Mouse (Mus musculus): ENCODE data around the gene Pmm2. TPM values are rescaled to one million over a fixed set of nuclear protein-coding genes. Genes with fewer than 3 reads are reported as not detected.

Pmm2 gene
- 95.1 TPM for polyA plus RNA-seq (2017; shearing (Covaris generic))

DNA sequence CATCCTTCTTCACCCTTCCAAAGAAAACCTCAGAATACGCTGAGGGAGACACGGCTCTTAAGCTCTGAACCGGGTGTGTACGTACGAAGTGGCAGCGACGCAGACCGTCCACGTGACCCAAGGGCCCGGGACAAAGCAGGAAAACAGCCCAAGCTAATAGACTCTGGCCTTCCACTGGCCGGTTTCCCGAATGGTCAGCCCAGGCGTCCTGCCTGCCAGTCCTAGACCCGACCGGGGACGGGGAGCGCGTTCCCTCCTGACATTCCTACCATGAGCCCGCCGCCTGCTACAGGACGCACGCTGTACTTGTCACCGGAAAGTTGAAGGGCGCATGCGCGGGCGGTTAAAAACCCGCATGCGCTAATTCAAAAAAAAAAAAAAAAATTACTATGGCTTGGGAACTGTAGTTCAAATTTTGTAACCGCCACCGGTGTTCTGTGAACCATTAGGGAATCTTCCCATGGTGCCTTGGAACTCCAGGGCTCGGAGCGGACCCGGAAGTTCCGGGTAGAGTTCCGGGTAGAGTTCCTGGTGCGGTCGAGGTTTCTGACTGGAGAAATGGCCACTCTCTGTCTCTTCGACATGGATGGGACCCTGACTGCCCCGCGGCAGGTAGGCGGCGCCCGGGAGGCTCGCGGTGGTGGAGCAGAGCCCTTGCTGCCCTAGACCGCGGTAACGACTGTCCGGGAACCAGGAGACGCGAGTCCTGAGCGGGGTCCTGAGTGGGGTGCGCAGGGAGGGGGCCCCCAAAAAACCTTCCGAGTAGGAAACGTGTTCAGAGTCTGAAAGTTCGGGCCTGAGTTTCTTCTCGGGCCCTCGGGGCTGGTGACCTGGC lies at the start of gene Pmm2, which contains the start of gene Tmem186:
Gene Pmm2, plus strand, starts transcription at position 458 of the 835 bp plus-strand sequence.
Gene Tmem186, minus strand, starts transcription at position 496 of the 835 bp plus-strand sequence.

DNA sequence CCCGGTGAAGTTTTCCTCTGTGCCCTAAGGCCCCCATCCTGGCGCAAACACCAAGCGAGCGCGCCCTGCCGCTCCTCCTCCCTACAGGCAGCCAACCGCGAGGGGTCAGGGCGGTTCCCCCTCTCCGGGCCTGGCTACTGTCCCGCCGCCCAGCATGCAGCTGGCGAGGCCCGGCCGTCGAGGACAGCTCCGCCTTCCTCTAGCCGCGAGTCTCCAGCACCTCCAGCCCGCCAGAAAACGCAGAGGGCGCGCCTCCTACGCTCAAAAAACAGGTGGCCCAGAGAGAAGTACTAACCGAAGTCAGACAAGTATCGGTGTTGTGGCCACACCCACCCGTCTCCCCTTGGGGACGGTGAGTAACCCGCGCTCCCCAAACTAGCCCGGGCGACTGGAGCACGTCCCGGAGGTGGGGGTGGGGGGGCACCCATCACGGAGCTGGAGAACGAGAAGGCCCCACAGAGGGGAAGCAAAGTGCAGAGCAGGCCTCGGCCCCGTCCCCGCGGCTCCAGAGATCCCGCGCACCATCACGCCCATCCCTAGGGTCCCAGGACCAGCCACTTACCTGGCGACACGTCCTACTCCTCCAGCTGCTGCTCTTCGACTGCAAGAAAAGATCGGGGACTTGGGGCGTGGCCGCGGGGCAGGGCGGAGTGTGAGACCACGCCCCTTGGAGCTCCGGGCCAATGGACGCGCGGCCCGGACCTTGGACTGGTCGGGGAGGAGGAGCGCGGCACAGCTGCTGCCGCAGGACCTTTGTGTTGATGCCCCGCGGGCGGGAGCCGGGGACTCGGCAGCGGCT lies 34.3 kb downstream of the Pmm2 start, which contains the start of gene Carhsp1:
Gene Carhsp1, minus strand, starts transcription at position 605 of the 799 bp plus-strand sequence.

DNA sequence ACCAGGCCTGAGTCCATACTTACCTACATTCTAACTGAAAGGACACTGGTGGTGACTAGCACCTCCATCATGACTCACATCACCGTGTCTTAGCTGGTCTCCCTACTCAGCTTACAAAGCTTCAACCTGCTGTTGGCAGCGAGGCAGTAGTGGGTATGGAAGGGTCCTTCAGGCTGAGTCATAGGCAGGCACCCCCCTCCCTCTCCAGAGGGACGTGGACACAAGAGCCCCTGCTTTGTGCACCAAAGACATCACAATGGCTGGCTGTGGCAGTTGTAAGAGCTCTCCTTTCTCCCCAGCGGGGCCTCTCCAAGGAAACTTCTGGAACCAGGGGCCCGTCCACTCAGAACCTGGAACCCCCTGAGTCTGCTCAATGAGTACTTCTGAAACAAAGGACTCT lies 43.0 kb downstream of the Pmm2 start, which contains the start of gene Gm5767:
Gene Gm5767, plus strand, starts transcription at position 301 of the 400 bp plus-strand sequence.

Other genes with a start within 250 kb of the Pmm2 start
- gene Tmem114, start 212.5 kb upstream of the Pmm2 start, polyA plus RNA-seq (2017; shearing (Covaris generic)) = not detected
- 29.1 TPM for gene Mettl22, start 166.9 kb upstream of the Pmm2 start, polyA plus RNA-seq (2017; shearing (Covaris generic))
- gene Abat, start 124.2 kb upstream of the Pmm2 start, polyA plus RNA-seq (2017; shearing (Covaris generic)) = 0.67 TPM
- 16.1 TPM for gene Tmem186, start within 50 bp of the Pmm2 start, polyA plus RNA-seq (2017; shearing (Covaris generic))
- 14.0 TPM for gene Carhsp1, start 34.5 kb downstream of the Pmm2 start, polyA plus RNA-seq (2017; shearing (Covaris generic))
- 0.34 TPM for gene Gm5767, start 43.1 kb downstream of the Pmm2 start, polyA plus RNA-seq (2017; shearing (Covaris generic))
- gene Usp7, start 154.6 kb downstream of the Pmm2 start, polyA plus RNA-seq (2017; shearing (Covaris generic)) = 119 TPM
- 42.6 TPM for gene 1810013L24Rik, start 192.4 kb downstream of the Pmm2 start, polyA plus RNA-seq (2017; shearing (Covaris generic))